Mouse (Mus musculus) mouse trophoblast stem cell (cell line): ENCODE data around the gene Gm45062.

Experiments used
- in situ Hi-C, 2 experiments: fragments of 300-500 bp; cut with MseI, MboI; formaldehyde crosslinking; loops; 2 replicates in 1 of 2; 3 replicates in 1 of 2; pipeline ENCODE4 v1.15.1; 2025

Gene Gm45062

GRCm38 (mm10) chr6:8259004-8259666 lies at the start of gene Gm45062, which contains the start of the genes Rpa3 and Umad1:
Gm45062 (plus strand) TSS chr6:8259450.
Rpa3 (minus strand) TSS chr6:8259173.
Umad1 (plus strand) TSS chr6:8259288.
- in situ Hi-C loops = no loop called here

- in situ Hi-C loops = no loop called here
These were observed 49.4 kb upstream of the Gm45062 start for GRCm38 (mm10) chr6:8209866-8210186.

GRCm38 (mm10) chr6:8210661-8211060 lies 48.6 kb upstream of the Gm45062 start:
- in situ Hi-C loops = no loop called here

GRCm38 (mm10) chr6:8227035-8227434 lies 32.2 kb upstream of the Gm45062 start:
- in situ Hi-C loops = no loop called here

- in situ Hi-C loops = no loop called here
These were observed 30.7 kb upstream of the Gm45062 start for GRCm38 (mm10) chr6:8228596-8228995.

GRCm38 (mm10) chr6:8258316-8258715 lies 934 bp upstream of the Gm45062 start:
- in situ Hi-C loops = no loop called here

- in situ Hi-C loops = no loop called here
These were observed 406 bp downstream of the Gm45062 start for GRCm38 (mm10) chr6:8259667-8260044.

- in situ Hi-C loops = no loop called here
These were observed 11.8 kb downstream of the Gm45062 start for GRCm38 (mm10) chr6:8271047-8271446.

GRCm38 (mm10) chr6:8274387-8275054 lies 15.3 kb downstream of the Gm45062 start:
- in situ Hi-C loops = no loop called here

GRCm38 (mm10) chr6:8275098-8275497 lies 15.8 kb downstream of the Gm45062 start:
- in situ Hi-C loops = no loop called here

GRCm38 (mm10) chr6:8276431-8276830 lies 17.2 kb downstream of the Gm45062 start:
- in situ Hi-C loops = no loop called here

- in situ Hi-C loops = no loop called here
These were observed 19.3 kb downstream of the Gm45062 start for GRCm38 (mm10) chr6:8278426-8279002.

GRCm38 (mm10) chr6:8283255-8283654 lies 24.0 kb downstream of the Gm45062 start:
- in situ Hi-C loops = no loop called here

GRCm38 (mm10) chr6:8285401-8285960 lies 26.2 kb downstream of the Gm45062 start:
- in situ Hi-C loops = no loop called here

GRCm38 (mm10) chr6:8286146-8286545 lies 26.9 kb downstream of the Gm45062 start:
- in situ Hi-C loops = no loop called here

- in situ Hi-C loops = no loop called here
These were observed 29.7 kb downstream of the Gm45062 start for GRCm38 (mm10) chr6:8288755-8289580.

- in situ Hi-C loops = no loop called here
These were observed 35.0 kb downstream of the Gm45062 start for GRCm38 (mm10) chr6:8294048-8294784.

GRCm38 (mm10) chr6:8299066-8299863 lies 40.0 kb downstream of the Gm45062 start:
- in situ Hi-C loops = no loop called here

- in situ Hi-C loops = no loop called here
These were observed 48.9 kb downstream of the Gm45062 start for GRCm38 (mm10) chr6:8307878-8308775.
